Mouse (Mus musculus) stomach, postnatal 0 days (tissue): ENCODE measurements around the gene Mbd5. TPM values are rescaled to one million over a fixed set of nuclear protein-coding genes. Genes with fewer than 3 reads are reported as not detected.

Experiments used
- ATAC-seq: fragments of 200-750 bp; cut with Nextera tagmentation; 2 replicates; pipeline ENCODE4 v1.8.0; 2017; ENCODE audit not compliant: low FRiP score, low TSS enrichment
- DNase-seq: peaks from one replicate; pipeline ENCODE4 v3.0.0-alpha.2; 2016; ENCODE audit warnings: low spot score
- H3K27ac ChIP-seq: fragments of 300-500 bp; sonication (generic); replicated peaks from 2 replicates; pipeline ENCODE4 v1.5.1; 2014; ENCODE audit warnings: mild to moderate bottlenecking, control low read depth
- H3K27me3 ChIP-seq: fragments of 300-500 bp; sonication (generic); 2 replicates; pipeline ENCODE4 v1.6.1; 2014; ENCODE audit warnings: low read length; ENCODE audit not compliant: control insufficient read depth, insufficient read depth
- H3K36me3 ChIP-seq: fragments of 300-500 bp; sonication (generic); 2 replicates; pipeline ENCODE4 v1.6.1; 2014; ENCODE audit warnings: low read length, mixed read lengths; ENCODE audit not compliant: control insufficient read depth, insufficient read depth
- H3K4me1 ChIP-seq: fragments of 300-500 bp; sonication (generic); replicated peaks from 2 replicates; pipeline ENCODE4 v1.6.1; 2014; ENCODE audit warnings: antibody characterized with exemption; ENCODE audit not compliant: control insufficient read depth, insufficient read depth
- H3K4me2 ChIP-seq: fragments of 300-500 bp; sonication (generic); replicated peaks from 2 replicates; pipeline ENCODE4 v1.6.1; 2014; ENCODE audit warnings: low read depth, mild to moderate bottlenecking, control low read depth, moderate library complexity
- H3K4me3 ChIP-seq: fragments of 300-500 bp; sonication (generic); 2 replicates; pipeline ENCODE4 v1.5.1; 2014; ENCODE audit warnings: low read depth, low read length, control low read depth
- H3K9ac ChIP-seq: fragments of 300-500 bp; sonication (generic); 2 replicates; pipeline ENCODE4 v1.6.1; 2014; ENCODE audit warnings: mild to moderate bottlenecking, low read length, control low read depth, mixed read lengths
- H3K9me3 ChIP-seq: fragments of 300-500 bp; sonication (generic); 2 replicates; pipeline ENCODE4 v1.6.1; 2016; ENCODE audit warnings: low read length; ENCODE audit not compliant: control insufficient read depth
- CTCF ChIP-seq: IDR thresholded peaks from 2 replicates; pipeline ENCODE4 v1.5.1; 2016; ENCODE audit warnings: antibody characterized with exemption, low read depth, mild to moderate bottlenecking, moderate library complexity
- EP300 ChIP-seq: optimal IDR thresholded peaks from 2 replicates; pipeline ENCODE3; 2016; ENCODE audit warnings: antibody characterized with exemption
- WGBS: fragments of 180-500 bp; shearing (Covaris S2); extraction: QIAGEN DNeasy Blood & Tissue Kit; methylation state at CpG from one replicate; pipeline ENCODE4 v1.1.7; 2014; 5-methylcytosine and 5-hydroxymethylcytosine counted together
- polyA plus RNA-seq: library from polyadenylated mRNA; unstranded; fragments of >200 nt; fragmentation: Nextera tagmentation; extraction: Ambion mirVana; gene quantifications from 2 replicates; pipeline ENCODE4 v1.2.1, GENCODE M21; 2015

Mbd5 gene
- 7.3 and 8.2 TPM in 2 replicates for polyA plus RNA-seq

DNA sequence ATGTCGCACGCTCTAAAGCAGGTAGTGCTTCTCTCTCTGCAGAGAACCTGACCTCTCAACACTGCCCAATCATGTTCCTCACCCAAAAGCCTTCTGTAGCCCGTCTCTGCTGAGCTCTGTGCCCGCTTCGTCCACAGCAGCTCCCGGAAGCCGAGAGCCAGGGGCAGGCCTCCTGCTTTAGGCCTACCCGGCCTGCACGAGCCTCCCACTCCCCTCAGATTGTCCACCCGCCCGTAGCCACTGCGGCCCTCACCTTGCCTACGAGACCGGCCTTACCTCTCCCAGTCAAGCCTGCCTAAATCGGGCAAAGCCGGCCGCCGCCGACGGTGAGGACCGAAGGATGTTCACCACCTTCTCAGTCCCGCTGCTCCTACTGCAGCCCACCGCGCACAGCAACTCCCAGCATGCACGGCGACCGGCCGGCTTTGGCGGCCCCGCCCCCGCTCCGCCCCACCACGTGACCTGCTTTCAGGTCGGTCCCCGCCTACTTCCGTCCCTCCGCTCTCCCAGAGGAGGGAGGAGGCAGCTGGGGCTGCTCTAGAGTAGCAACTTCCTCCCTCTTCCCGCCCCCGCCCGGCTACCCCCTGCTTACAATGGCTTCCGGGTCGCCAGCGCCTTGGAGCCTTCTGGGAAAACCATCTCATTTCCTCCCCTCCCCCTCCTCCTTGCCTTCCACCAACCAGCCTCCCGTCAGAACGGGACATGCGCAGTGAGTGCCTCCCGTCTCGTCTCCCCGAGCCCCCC, at the start of gene Mbd5:
Gene Mbd5, plus strand, starts transcription at position 668 of the 744 bp plus-strand sequence.
- peak within 1 kb of the TSS; percentile 96 for H3K9ac ChIP-seq
- ATAC-seq (peak; percentile 100), DNase-seq (peak; percentile 100)
- peak within 1 kb of the TSS; percentile 89 for H3K4me3 ChIP-seq
- peak within 1 kb of the TSS; percentile 98 for H3K27ac ChIP-seq
- peak within 1 kb of the TSS; percentile 66 for H3K4me2 ChIP-seq
- no peak for TF ChIP-seq EP300
- TF ChIP-seq CTCF = no peak
- H3K27me3 ChIP-seq = no peaks in the 10 kb centered on the region
- no peaks in the 10 kb centered on the region for H3K9me3 ChIP-seq
- no peaks in the 10 kb centered on the region for H3K4me1 ChIP-seq
- H3K36me3 ChIP-seq = no peaks in the 10 kb centered on the region
- under 1% methylated on average over 45 of the region's 49 CpGs for WGBS

DNA sequence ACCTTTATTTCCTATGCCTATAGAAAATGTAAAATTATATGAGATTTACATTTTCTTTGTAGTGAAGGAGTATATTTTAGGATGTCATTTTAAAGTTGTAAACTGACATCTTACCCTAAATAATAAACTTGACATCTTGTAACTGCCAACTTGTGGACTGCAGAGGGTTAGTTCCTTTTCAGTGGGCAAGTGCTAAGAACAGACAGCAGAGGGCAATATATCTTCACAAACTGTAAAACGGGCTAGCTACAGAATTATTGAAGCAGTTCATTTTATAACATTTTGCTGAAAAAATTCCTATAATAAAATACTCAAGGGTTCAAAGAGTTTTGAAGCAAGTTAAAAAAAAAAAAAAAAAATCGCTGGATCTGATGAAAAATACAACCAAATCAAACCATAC, 40.4 kb upstream of the Mbd5 start:
- Histone ChIP-seq H3K36me3 (peaks cover 14% of the 10 kb centered on the region), H3K9ac (no peak overlapping the region), H3K9me3 (no peaks in the 10 kb centered on the region), H3K4me2 (no peak overlapping the region), H3K27me3 (no peaks in the 10 kb centered on the region), H3K4me1 (no peaks in the 10 kb centered on the region), H3K27ac (no peak overlapping the region), H3K4me3 (no peak overlapping the region)
- ATAC-seq (no peak), DNase-seq (no peak)
- TF ChIP-seq CTCF = peak; percentile 77
- no peak for TF ChIP-seq EP300
- whole genome bisulfite sequencing = 46% methylated on average over 2 of the region's 2 CpGs

DNA sequence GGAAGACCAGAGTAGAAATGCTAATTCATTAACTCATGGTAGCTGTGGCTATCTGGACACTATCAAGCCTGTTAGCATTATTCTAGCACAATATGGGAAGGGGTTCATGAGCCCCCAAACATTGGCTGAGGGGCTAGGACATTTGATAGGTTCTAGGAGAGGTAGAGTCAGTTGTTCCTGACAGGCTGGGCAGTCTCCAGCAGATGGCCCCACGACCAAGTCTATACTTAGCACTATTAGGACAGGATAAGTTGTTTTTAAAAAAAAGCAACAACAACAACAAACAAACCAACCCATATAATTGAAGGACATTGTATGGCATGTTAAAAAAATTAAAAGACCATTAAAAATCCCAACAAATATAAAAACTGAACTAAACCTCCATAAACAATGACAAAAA, 35.1 kb upstream of the Mbd5 start:
- H3K27me3 ChIP-seq = no peaks in the 10 kb centered on the region
- H3K36me3 ChIP-seq = peaks cover 5% of the 10 kb centered on the region; the same call in 1 of the 2 replicates
- H3K9ac ChIP-seq = no peak overlapping the region
- H3K4me2 ChIP-seq = no peak overlapping the region
- no peaks in the 10 kb centered on the region for H3K9me3 ChIP-seq
- no peak overlapping the region for H3K4me3 ChIP-seq
- DNase-seq = no peak
- ATAC-seq = no peak
- no peaks in the 10 kb centered on the region for H3K4me1 ChIP-seq
- WGBS = 67% methylated on average over 1 of the region's 1 CpGs
- no peak for TF ChIP-seq EP300
- TF ChIP-seq CTCF = peak; percentile 41
- H3K27ac ChIP-seq = no peak overlapping the region

DNA sequence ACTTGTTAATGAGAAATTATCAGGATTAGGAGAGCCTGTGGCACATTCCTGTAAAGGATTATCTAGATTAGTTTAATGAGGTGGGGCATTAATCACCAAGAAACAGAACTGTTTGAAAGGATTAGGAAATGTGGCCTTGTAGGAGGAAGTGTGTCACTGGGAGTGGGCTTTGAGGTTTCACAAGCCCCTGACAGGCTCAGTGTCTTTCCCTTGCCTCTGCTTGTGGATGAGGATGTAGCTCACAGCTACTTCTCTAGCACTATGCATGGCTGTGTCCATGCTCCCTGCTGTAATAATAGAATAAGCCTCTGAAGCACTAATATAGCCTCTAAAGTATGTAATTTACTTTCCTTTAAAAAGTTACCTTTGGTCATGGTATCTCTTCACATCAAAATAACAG, 33.5 kb upstream of the Mbd5 start:
- Histone ChIP-seq H3K9ac (no peak overlapping the region), H3K36me3 (peaks cover 5% of the 10 kb centered on the region; the same call in 1 of the 2 replicates), H3K27ac (no peak overlapping the region), H3K4me3 (no peak overlapping the region), H3K27me3 (no peaks in the 10 kb centered on the region), H3K4me2 (no peak overlapping the region), H3K4me1 (no peaks in the 10 kb centered on the region), H3K9me3 (no peaks in the 10 kb centered on the region)
- no peak for DNase-seq
- TF ChIP-seq EP300 = no peak
- TF ChIP-seq CTCF = no peak
- ATAC-seq = no peak

DNA sequence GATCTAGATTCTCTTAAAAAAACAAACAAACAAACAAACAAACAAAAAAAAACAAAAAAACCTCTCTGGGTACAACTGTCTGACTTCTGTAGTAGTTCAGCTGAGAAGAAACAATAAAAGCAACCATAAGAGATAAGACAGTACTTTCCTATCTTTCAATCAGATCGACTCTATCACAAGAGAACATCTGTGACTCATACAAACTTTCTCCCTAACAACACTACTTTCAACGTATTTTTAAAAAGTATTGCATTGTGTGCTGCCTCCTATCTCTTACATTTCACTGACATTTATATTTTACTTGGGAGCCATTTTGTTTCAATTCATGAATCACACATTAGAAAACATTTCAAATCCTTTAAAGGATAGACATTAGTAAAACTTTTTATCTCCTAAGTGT, 14.2 kb upstream of the Mbd5 start:
- TF ChIP-seq EP300 = no peak
- TF ChIP-seq CTCF = no peak
- no peak for DNase-seq
- Histone ChIP-seq H3K9me3 (no peaks in the 10 kb centered on the region), H3K27me3 (no peaks in the 10 kb centered on the region), H3K4me2 (no peak overlapping the region), H3K4me3 (no peak overlapping the region), H3K27ac (no peak overlapping the region), H3K4me1 (no peaks in the 10 kb centered on the region), H3K36me3 (no peaks in the 10 kb centered on the region), H3K9ac (no peak overlapping the region)
- ATAC-seq = no peak
- 83% methylated on average over 2 of the region's 2 CpGs for WGBS

DNA sequence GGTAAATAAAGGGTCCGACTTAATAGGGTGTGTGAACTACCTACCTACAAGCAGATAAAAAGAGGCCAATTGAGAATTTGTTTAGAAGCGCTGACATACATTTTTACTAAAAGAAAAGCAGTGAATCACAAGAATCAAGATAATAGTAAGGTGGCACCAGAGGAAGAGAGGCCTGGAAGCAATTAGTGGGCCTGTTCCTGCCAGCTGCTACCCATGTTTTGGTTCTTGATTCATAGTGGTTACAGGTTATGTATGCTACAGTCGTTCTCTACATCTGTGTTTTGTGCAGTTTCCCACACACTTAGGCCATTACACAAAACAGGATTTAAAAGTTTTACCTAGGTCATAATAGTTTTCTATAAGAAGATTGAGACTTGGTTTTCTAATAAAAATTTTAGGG, 1.5 kb upstream of the Mbd5 start:
- peak overlapping the region; percentile 66 for H3K4me2 ChIP-seq
- H3K9ac ChIP-seq = no peak overlapping the region
- no peaks in the 10 kb centered on the region for H3K4me1 ChIP-seq
- WGBS = 51% methylated on average over 3 of the region's 3 CpGs
- H3K27ac ChIP-seq = no peak overlapping the region
- no peaks in the 10 kb centered on the region for H3K27me3 ChIP-seq
- DNase-seq (no peak), ATAC-seq (no peak)
- no peaks in the 10 kb centered on the region for H3K36me3 ChIP-seq
- no peaks in the 10 kb centered on the region for H3K9me3 ChIP-seq
- no peak for TF ChIP-seq EP300
- TF ChIP-seq CTCF = no peak
- H3K4me3 ChIP-seq = peak overlapping the region; percentile 89; the same call in 1 of the 2 replicates
